Mouse (Mus musculus): ENCODE results near the gene Nipal1.

DNA sequence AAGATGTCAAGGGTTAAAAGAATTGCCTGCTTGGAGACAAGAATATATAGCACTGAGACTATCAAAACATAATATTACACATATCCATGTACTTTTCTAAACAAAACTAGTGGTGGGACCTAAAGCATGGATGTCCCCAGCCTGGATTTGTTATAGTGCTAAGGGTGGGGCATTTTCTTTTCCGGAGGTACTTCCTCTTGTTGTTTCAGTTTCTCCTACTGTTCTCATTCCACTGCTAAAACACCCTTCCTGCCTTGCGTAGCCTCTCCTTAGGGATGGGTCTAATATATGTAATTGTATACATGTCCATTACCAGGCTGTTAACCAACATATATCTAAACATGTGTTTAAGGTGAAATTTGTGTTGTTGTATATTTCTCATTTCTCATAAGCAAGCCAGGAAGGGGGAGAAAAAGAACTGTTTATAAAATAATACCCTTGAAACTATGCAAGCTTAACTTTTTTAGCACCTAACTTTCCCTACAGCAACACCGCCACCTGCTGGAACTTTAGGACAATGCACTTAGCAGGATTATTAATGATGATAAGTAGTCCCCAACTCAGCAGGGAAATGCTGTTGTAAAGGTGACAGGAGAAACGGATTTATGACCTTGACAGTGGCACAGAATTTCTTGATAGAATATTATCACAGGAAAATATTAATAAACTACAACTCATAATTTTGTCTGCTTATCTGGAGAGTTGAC, 63.1 kb downstream of the Nipal1 start:
- TF ChIP-seq TAL1 (conservative IDR thresholded peaks at IDR 0.05; ENCODE audit: low read depth, low read length) = no peak
- TF ChIP-seq CTCF (IDR thresholded peaks at IDR 0.05; ENCODE audit: low read depth, low read length) = peak; percentile 79
- TF ChIP-seq POLR2AphosphoS5 (IDR thresholded peaks at IDR 0.05; ENCODE audit: insufficient replicate concordance, low read depth, low read length) = no peak
- TF ChIP-seq GATA1 (IDR thresholded peaks at IDR 0.05; ENCODE audit: borderline replicate concordance, low read length) = no peak

All from G1E (cell line).